Mouse (Mus musculus) stomach, postnatal 0 days (tissue): Measurements from ENCODE around the gene Cog2. TPM values are rescaled to one million over a fixed set of nuclear protein-coding genes. Genes with fewer than 3 reads are reported as not detected.

ENCODE experiments used
- ATAC-seq: fragments of 200-750 bp; cut with Nextera tagmentation; 2 replicates; pipeline ENCODE4 v1.8.0; 2017; ENCODE audit not compliant: low FRiP score, low TSS enrichment
- DNase-seq: peaks from one replicate; pipeline ENCODE4 v3.0.0-alpha.2; 2016; ENCODE audit warnings: low spot score
- H3K27ac ChIP-seq: fragments of 300-500 bp; sonication (generic); replicated peaks from 2 replicates; pipeline ENCODE4 v1.5.1; 2014; ENCODE audit warnings: mild to moderate bottlenecking, control low read depth
- H3K27me3 ChIP-seq: fragments of 300-500 bp; sonication (generic); 2 replicates; pipeline ENCODE4 v1.6.1; 2014; ENCODE audit warnings: low read length; ENCODE audit not compliant: control insufficient read depth, insufficient read depth
- H3K36me3 ChIP-seq: fragments of 300-500 bp; sonication (generic); 2 replicates; pipeline ENCODE4 v1.6.1; 2014; ENCODE audit warnings: low read length, mixed read lengths; ENCODE audit not compliant: control insufficient read depth, insufficient read depth
- H3K4me1 ChIP-seq: fragments of 300-500 bp; sonication (generic); replicated peaks from 2 replicates; pipeline ENCODE4 v1.6.1; 2014; ENCODE audit warnings: antibody characterized with exemption; ENCODE audit not compliant: control insufficient read depth, insufficient read depth
- H3K4me2 ChIP-seq: fragments of 300-500 bp; sonication (generic); replicated peaks from 2 replicates; pipeline ENCODE4 v1.6.1; 2014; ENCODE audit warnings: low read depth, mild to moderate bottlenecking, control low read depth, moderate library complexity
- H3K4me3 ChIP-seq: fragments of 300-500 bp; sonication (generic); 2 replicates; pipeline ENCODE4 v1.5.1; 2014; ENCODE audit warnings: low read depth, low read length, control low read depth
- H3K9ac ChIP-seq: fragments of 300-500 bp; sonication (generic); 2 replicates; pipeline ENCODE4 v1.6.1; 2014; ENCODE audit warnings: mild to moderate bottlenecking, low read length, control low read depth, mixed read lengths
- H3K9me3 ChIP-seq: fragments of 300-500 bp; sonication (generic); 2 replicates; pipeline ENCODE4 v1.6.1; 2016; ENCODE audit warnings: low read length; ENCODE audit not compliant: control insufficient read depth
- CTCF ChIP-seq: IDR thresholded peaks from 2 replicates; pipeline ENCODE4 v1.5.1; 2016; ENCODE audit warnings: antibody characterized with exemption, low read depth, mild to moderate bottlenecking, moderate library complexity
- EP300 ChIP-seq: optimal IDR thresholded peaks from 2 replicates; pipeline ENCODE3; 2016; ENCODE audit warnings: antibody characterized with exemption
- WGBS: fragments of 180-500 bp; shearing (Covaris S2); extraction: QIAGEN DNeasy Blood & Tissue Kit; methylation state at CpG from one replicate; pipeline ENCODE4 v1.1.7; 2014; 5-methylcytosine and 5-hydroxymethylcytosine counted together
- polyA plus RNA-seq: library from polyadenylated mRNA; unstranded; fragments of >200 nt; fragmentation: Nextera tagmentation; extraction: Ambion mirVana; gene quantifications from 2 replicates; pipeline ENCODE4 v1.2.1, GENCODE M21; 2015

Gene Cog2
- polyA plus RNA-seq, 1 experiment from 2014 or later, result 23.3 TPM

DNA sequence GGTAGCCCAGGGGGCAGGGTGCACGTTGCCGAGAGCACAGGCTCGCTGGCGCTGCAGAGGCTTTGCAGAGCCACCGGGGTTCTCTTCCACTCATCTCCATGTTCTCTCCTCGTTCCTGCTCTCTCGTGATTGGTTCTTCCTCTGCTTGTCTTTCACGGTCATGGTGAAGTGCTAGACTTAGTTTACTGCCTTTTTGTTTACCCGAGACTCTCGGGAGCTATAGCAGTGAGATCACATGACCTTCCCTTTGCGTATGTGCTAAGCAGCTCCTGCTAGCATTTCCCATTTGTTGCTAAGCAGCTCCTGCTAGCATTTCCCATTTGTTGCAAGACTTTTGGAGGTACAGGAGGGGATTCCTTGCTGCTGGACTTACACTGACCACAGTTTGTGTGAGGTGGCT, 26.7 kb downstream of the Cog2 start:
- TF ChIP-seq EP300 (no peak), CTCF (no peak)
- H3K27me3 ChIP-seq, result no peaks in the 10 kb centered on the region
- DNase-seq, result no peak
- H3K9ac ChIP-seq, result no peak overlapping the region
- H3K9me3 ChIP-seq, result no peaks in the 10 kb centered on the region
- 61% methylated on average over 11 of the region's 11 CpGs for WGBS
- no peak overlapping the region for H3K27ac ChIP-seq
- H3K4me1 ChIP-seq, result no peaks in the 10 kb centered on the region
- H3K36me3 ChIP-seq, result peaks cover 51% of the 10 kb centered on the region
- no peak for ATAC-seq
- H3K4me2 ChIP-seq, result no peak overlapping the region
- H3K4me3 ChIP-seq, result no peak overlapping the region

DNA sequence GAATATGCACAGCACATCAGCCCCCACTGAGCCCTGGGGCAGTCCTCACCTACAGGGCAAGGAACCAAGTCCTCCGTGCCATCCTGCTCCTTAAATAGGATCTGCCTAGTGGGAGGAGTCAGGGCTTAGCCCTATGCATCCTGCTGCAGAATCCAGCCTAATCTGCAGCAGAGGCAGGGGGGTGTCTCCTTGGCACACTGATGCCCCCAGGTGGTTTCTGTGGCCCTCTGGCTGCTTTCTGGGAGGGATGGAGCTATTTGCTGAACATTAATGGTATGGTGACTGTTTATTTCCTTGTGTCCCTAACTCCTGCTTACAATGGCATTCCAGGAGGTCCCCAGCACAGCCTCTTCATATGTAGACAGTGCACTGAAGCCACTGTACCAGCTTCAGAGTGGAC, 27.6 kb downstream of the Cog2 start:
- no peak overlapping the region for H3K9ac ChIP-seq
- H3K4me1 ChIP-seq, result no peaks in the 10 kb centered on the region
- ATAC-seq (no peak), DNase-seq (no peak)
- no peak overlapping the region for H3K4me2 ChIP-seq
- H3K27me3 ChIP-seq, result no peaks in the 10 kb centered on the region
- no peaks in the 10 kb centered on the region for H3K9me3 ChIP-seq
- peaks cover 56% of the 10 kb centered on the region for H3K36me3 ChIP-seq
- no peak overlapping the region for H3K4me3 ChIP-seq
- TF ChIP-seq CTCF (no peak), EP300 (no peak)
- no peak overlapping the region for H3K27ac ChIP-seq
- 72% methylated on average over 1 of the region's 1 CpGs for WGBS

DNA sequence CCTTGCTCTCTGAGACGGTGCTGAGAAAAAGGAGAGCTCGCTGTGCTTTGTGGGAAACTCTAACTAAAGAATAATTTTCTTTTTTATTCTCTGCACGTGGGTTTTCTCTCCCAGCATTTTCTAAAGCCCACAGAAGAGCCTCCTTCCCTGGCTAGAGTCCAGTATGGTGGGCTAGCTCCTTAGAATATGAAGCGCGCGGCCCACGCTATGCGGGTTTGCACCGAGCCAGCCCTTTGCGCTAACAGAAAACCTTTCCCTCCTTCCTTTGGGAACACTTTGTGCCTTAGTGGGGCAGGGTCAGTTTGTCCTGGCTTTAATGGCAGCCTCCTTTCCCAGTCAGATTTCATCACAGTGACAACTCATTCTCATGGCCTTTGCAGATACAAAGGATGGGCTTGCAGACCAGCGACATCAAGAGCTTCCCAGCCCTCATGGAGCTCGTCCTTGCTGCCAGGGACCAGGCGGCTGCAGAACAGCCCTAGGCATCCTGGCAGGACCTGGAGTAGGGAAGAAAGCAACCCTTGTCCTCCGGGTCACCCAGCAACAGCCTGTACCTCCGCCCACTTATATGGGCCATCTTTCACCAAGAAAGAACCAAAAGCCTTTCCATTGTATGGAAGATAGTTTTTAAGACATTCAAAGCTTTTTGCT, 30.6 kb downstream of the Cog2 start:
- TF ChIP-seq CTCF (no peak), EP300 (no peak)
- Histone ChIP-seq H3K4me1 (no peaks in the 10 kb centered on the region), H3K36me3 (peaks cover 38% of the 10 kb centered on the region), H3K27ac (no peak overlapping the region), H3K9ac (no peak overlapping the region), H3K27me3 (no peaks in the 10 kb centered on the region), H3K9me3 (no peaks in the 10 kb centered on the region), H3K4me2 (no peak overlapping the region), H3K4me3 (no peak overlapping the region)
- 93% methylated on average over 15 of the region's 15 CpGs for WGBS
- DNase-seq (no peak), ATAC-seq (no peak)

DNA sequence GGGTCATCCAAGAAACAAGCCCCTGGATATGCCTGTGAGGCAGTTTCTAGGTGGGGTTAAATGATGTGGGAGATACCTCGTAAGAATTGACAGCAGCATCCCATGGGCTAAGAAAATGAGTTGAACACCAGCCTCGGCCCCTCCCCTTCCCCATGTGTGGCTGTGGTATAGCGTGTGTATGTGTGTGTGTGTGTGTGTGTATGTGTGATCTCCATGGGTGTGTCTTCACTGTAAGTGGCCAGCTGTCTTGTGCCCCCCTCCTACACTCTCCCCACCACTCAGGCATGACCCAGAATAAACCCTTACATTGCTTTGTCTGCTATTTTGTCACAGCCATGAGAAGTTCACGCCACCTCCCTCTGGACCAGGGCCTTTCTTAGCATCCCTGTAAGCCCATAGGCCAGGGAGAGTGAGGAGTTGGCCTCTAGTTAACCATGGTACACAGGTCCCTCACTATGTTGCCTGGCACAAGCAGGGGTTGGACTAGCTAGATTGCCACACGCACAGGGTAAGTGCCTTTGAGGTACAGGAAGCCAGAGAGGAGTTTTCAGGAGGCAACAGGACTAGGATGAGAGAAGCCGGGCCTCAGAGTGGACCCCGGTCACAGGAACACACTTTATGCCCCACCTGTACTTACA, 34.7 kb downstream of the Cog2 start:
- 85% methylated on average over 7 of the region's 7 CpGs for WGBS
- no peak overlapping the region for H3K4me3 ChIP-seq
- no peak for ATAC-seq
- no peak overlapping the region for H3K27ac ChIP-seq
- no peaks in the 10 kb centered on the region for H3K9me3 ChIP-seq
- TF ChIP-seq CTCF (no peak), EP300 (no peak)
- H3K4me1 ChIP-seq, result no peaks in the 10 kb centered on the region
- no peak overlapping the region for H3K4me2 ChIP-seq
- peaks cover 17% of the 10 kb centered on the region for H3K36me3 ChIP-seq
- no peaks in the 10 kb centered on the region for H3K27me3 ChIP-seq
- DNase-seq, result no peak
- no peak overlapping the region for H3K9ac ChIP-seq

DNA sequence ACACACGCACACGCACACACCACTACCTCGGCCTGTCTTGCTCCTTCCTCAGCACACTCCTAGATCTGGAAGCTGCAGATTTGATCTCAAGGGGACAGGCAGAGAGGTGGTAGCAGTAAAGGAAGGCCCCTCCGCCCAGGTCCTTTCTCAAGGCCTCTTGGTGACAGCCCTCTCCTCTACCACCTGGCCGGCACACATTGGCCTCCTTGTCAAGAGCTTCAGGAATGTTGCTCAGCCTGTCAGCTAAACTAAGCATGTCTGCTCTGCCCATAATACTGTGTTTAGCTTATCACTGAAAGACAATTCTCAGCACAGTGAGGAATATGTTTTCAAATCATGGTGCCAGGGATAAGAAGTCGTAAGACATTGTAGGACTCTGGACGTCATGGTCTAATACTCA, 35.6 kb downstream of the Cog2 start:
- no peak for DNase-seq
- 64% methylated on average over 7 of the region's 7 CpGs for WGBS

DNA sequence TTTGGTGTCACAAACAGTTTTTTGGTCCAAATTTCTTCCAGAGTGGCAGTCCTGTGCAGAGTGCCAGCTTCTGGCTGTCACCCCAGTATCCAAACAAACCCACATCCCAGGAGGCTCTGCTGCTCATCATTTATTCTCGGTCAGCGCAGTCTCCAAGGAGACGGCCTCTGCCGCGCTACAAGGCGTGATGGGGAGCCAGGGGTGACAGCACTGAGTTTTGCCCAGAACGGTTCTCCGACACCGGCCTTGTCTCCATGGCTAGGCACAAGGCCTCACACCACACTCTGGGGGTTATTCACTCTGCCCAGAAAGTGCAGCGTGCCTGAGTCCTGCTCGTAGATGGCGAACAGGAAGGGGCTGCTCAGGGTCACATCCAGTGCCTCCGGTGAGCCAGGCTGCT, 36.1 kb downstream of the Cog2 start:
- ATAC-seq (no peak), DNase-seq (no peak)
- Histone ChIP-seq H3K9ac (no peak overlapping the region), H3K27me3 (no peaks in the 10 kb centered on the region), H3K36me3 (peaks cover 10% of the 10 kb centered on the region; the same call in 1 of the 2 replicates), H3K9me3 (no peaks in the 10 kb centered on the region), H3K4me1 (no peaks in the 10 kb centered on the region), H3K27ac (no peak overlapping the region), H3K4me2 (no peak overlapping the region), H3K4me3 (no peak overlapping the region)
- 80% methylated on average over 13 of the region's 13 CpGs for WGBS
- TF ChIP-seq EP300 (no peak), CTCF (no peak)

More for the DNA sequence above, 35.6 kb downstream of the Cog2 start:
- TF ChIP-seq CTCF (no peak), EP300 (no peak)
- Histone ChIP-seq H3K27ac (no peak overlapping the region), H3K4me2 (no peak overlapping the region), H3K36me3 (peaks cover 12% of the 10 kb centered on the region), H3K9me3 (no peaks in the 10 kb centered on the region), H3K9ac (no peak overlapping the region), H3K27me3 (no peaks in the 10 kb centered on the region), H3K4me3 (no peak overlapping the region), H3K4me1 (no peaks in the 10 kb centered on the region)
- ATAC-seq, result no peak
